Mouse (Mus musculus) R1 (cell line): ENCODE data around the gene D230025D16Rik.
"Not testable (repeated sequence)": the region's sequence is repeated elsewhere in the genome, so short reads cannot be mapped to it uniquely, and the experiment has no call there.

Experiments
- DNase-seq: peaks from one replicate; pipeline ENCODE4 v3.0.0-alpha.2; 2018; ENCODE audit warnings: low read depth, low spot score

Gene D230025D16Rik

DNA sequence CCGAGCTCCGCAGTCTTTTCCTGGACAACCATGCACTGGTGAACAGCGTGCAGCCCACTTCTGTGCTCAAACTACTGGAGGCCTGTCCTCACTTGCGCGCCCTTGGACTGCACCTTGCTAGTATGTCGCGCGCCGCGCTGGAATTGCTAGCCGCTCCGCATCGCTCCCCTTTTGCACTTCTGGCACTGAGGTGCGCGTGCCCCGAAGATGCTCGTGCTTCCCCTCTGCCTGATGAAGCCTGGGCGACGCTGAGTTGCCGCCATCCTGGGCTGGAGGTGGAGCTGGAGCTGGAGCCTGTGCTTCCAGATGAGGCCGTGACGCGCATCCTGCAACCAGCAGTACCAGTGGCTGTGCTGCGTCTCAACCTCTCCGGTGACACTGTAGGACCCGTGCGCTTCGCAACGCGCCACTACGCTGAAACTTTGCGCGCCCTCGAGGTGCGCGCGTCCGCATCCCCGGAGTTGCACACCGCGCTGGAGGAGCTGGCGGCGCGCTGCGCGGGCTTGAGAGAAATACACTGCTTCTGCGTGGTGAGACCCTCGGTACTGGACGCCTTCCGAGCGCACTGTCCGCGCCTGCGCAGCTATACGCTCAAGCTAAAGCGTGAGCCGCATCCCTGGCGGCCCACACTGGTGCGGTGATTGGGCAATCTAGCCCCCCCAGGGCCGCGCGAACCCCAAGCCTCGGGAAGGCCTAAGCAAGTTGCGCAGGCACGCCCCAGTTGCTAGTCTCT is 43.6 kb downstream of the D230025D16Rik start:
- DNase-seq, result peak; percentile 87

DNA sequence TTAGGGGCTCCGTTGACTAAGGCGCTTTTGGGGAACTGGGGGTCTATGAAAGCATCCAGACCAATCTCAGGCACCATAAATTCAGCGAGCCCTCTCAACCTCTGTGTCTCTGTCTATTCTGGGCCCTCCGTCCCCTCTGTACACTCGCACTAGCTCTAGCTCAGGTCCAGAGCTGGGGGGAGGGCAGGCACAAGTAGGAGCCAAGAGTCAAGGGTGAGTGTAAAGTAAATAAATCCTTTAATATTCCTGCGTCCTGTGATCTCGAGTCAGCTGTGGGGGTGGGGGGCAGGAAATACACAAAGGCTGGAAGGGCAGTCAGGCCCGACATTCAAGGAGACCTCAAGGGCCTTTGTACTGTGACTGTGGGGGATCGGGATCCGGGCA is 44.1 kb downstream of the D230025D16Rik start:
- DNase-seq, result no peak

DNA sequence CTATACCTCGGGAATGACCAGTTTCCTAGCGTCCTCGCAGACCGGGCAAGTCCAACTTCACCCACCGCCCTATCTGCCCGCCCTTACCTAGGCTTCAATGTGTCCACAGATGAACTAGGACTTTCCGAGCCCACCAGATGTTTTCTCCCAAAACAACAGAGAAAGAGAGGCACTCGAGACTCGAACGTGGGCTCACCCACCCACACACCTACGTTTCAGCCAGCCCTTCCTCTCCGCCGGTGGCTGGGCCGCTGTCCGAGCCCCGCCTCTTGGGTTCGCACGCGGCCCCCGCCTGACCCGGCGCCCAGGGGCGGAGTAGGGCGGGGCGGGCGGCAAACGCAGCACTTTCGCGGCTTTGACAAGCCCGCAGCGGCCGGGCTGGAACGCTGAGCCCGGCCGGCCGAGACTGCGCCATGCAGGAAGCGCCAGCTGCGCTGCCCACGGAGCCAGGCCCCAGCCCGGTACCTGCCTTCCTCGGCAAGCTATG is 44.6 kb downstream of the D230025D16Rik start, which contains the start of gene Hsf4:
Gene Hsf4 (plus strand): TSS at position 341 of the 487 bp plus-strand sequence.
- DNase-seq, result no peak

DNA sequence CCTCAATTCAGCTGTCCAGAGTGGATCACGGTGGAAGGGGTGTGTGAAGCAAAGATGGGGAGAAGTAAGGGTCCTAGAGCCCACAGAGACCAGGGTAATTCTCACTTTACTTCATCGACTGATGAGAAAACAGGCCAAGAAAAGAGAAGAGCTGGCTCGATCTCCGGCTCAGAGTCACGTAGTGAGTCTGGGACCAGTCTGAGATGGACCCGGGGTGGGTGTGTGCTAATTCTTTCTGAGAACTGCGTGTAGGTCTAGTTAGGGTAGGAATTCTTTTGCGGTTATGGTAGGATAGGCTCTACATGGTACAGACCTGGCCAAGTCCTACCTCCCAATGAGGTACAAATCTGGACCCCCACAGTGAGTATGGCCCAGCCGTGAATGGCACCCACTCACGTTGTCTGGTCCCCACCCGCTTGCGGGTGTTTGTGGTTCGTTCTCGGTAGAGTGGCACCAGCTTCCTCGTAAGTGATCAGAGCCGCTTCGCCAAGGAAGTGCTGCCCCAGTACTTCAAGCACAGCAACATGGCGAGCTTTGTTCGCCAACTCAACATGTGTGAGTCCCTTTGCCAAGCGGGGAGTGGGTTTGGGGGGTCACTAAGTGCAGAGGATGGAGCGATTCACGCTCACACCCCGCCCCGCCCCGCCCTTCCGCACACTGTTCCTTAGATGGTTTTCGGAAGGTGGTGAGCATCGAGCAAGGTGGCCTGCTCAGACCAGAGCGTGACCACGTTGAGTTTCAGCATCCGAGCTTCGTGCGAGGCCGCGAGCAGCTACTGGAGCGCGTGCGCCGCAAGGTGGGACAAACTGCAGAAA is 45.4 kb downstream of the D230025D16Rik start:
- no peak for DNase-seq

DNA sequence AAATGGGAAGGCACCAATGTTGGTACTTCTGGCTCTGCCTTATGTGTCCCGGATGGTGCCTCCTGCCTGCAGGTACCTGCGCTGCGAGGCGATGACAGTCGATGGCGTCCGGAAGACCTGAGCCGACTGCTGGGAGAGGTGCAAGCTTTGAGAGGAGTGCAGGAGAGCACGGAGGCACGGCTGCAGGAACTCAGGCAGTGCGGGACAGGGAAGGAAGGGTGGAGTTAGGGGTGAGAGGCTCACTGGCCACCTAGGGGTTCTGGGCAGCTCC is 45.9 kb downstream of the D230025D16Rik start:
- DNase-seq, result peak; percentile 35

DNA sequence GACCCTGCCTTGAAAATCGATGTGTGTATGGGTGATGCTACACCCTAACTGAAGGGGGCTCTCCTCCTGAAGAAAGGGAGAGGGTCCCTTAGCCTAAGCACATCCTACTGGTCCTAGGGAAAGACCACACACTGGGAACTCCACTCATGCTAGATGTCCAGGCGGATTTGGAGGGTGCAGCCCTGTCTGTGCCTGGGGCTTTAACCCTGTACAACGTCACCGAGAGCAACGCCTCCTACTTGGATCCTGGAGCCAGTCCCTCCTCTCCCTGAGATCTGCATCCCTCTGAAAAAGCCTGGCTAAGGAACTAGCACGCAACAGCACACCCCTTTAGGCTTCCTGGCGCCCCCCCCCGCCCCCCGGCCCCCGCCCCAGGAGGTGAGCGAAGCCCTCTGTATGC is 50.4 kb downstream of the D230025D16Rik start:
- DNase-seq, result no peak

DNA sequence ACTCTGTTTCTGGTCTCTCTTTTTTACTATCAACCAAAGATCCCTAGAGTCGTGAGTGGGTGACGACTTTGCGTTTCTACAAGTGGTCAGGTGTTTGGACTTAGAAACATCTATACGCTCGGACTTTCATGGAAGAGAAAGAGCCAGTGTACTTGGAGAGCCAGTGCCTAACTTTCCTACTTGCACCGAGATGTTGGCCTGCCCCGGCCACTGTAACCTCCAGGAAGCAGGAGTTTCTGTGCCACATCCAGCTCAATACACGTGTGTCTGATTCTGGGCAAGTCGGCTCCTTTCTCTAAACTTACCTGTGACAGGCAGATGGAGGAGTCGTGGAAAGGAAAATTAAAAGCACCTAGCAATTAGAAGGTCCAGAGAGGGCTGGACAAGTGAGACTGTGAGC is 50.9 kb downstream of the D230025D16Rik start, which contains the start of gene Nol3:
Gene Nol3 (plus strand): TSS at position 301 of the 400 bp plus-strand sequence.
- DNase-seq, result no peak

DNA sequence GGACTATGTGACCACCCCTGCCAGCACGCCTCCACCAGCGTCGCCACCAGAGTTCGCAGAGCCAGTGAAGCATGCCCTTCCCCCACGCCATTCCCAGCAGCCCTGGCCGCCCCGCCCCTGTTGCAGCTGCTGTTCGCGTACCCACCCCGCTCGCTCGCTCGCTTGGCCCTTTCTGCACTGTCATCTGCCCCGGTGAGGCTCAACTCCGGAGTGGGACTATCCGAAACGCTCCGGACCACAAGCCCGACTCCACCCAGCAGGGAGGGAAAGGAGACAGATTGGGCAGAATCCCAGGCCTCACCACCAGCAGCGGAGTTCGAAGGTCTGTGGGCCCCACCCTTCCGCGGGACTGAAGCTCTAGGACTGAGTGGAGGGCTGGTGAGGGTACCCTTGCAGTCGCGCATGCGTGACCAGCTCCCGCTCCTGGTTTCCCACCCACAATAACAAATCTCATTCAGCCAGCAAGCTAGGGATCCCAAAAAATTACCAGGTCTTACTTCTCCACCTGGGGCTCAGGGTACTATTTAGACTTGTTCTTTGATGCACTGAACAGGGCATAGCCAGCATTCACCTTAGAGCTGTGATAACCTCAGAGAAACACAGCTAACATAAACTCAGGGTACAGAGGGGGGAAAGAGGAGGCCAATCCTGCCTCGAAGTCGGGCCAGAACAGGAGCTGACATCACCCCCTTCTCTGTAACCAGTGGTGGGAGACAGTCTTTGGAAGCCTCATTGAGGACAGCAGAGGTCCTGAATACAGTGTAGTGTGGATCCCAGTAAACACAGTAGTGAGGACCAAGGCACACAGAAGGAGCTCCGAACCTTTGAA is 51.6 kb downstream of the D230025D16Rik start:
- DNase-seq, result peak; percentile 73

DNA sequence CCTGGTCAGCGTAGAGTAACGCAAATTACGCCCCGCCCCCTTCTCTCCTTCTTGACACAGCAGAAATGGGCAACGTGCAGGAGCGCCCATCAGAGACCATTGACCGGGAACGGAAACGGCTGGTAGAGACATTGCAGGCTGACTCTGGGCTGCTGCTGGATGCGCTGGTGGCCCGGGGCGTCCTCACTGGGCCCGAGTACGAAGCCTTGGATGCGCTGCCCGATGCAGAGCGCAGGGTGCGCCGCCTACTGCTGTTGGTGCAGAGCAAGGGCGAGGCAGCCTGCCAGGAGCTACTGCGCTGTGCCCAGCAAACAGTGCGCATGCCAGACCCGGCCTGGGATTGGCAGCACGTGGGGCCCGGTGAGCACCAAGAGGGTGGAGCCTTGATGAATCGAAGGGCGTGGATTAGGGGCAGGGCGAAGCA is 54.0 kb downstream of the D230025D16Rik start:
- peak; percentile 62 for DNase-seq

DNA sequence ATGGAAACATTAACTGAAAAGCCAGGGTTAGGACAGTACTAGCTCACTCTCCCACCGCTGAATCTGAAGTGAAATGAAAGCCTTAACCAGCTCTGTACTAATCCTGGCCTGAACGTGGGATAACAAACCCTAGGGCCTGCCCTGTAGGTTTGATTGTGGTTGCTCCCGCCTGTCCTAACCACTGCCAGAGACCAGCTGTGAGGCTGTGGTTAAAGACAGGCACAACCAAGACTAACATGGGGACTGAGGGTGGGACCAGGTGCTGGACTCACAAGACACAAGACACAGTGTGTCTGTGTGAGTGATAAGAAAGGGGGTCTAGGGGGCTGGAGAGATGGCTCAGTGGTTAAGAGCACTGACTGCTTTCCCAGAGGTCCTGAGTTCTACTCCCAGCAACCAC is 55.6 kb downstream of the D230025D16Rik start:
- no peak for DNase-seq

DNA sequence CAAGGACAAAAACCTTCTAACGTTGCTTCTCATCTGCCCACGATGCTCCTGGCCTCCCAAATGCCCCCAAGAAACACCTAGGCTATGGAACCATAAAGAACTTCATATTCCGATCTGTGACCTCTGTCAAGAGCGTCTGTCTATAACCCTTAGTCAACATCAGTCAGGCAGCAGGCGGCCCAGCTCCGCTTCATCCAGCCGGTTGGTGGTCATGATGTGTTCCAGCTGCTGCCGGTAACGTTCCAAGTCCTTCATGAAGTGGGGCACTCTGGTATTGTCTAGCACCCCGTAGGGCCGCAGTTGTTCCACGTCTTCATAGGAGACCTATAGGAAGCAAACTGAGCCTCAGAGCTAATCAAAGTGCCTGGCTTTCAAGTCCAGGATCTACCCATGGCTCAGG is 56.9 kb downstream of the D230025D16Rik start:
- DNase-seq, result no peak

DNA sequence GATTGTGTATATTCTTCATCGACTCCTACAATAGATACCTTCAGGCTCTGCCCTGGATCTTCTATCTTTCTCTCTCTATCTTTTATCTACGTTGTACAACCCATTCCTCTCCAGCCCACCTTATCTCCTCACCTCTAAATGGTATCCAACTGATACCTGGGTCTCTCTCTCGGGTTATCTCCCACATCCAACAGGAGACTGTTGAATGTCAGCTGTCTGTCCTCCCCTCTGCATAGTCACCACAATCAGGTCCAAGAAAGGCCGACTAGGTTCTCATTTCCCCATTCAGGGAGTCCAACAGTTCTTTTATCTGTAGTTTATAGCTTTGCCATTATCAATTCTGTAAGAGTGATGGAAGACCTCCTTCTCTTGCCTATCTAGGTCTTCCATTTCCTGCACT is 57.3 kb downstream of the D230025D16Rik start:
- DNase-seq, result no peak

DNA sequence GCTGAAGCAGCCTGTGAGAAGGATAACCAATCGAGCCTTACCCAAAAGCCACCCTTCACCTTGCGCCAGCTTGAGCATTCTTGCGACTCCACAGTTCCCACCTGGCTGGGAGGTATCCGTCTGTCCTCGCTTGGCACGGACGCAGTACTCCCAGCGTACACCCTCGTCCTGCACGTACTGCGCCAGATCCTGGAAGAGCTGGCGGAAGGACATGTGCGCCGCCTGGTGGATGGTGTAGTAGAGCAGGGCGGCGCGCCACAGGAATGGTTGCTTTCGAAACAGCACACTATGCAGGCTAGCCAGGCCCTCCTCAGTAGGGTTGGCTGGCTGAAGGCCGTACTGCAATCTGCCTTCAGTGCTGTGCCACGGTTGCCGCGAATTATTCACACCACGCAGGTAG is 58.1 kb downstream of the D230025D16Rik start:
- peak; percentile 87 for DNase-seq

DNA sequence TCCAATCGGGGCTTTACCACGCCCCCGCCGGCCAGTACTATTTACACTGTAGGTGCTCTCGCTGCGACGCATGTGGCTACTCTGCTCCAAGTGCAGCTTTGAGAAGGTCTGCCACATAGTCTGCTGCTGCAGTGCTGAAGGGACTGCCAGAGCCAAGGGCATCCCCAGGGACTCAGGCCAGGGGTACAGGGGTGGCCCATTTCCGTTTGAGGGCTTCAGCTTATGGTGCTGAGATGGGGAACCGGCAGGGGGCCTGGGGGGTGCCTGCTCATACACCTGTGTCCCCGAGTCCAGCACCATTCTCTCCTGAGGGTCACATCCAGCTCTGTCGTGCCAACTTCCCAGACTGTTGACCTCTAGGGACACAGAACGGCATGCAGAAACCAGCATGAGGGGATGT is 60.6 kb downstream of the D230025D16Rik start:
- DNase-seq, result no peak

DNA sequence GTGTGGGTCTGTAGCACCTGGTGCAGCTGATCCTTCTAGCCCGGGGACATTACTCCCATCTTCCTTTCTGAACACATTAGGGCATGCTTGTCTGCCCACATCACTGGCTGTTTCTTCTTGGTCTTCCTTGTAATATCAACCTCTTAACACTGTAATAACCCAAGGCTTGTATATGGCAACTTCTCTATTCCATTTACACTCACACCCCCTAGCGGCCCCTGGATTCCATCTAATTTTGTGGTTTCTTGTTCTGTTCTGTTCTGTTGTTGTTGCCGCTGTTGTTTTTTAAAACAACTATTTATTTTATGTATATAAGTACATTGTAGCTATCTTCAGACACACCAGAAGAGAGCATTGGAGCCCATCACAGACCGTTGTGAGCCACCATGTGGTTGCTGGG is 62.0 kb downstream of the D230025D16Rik start:
- no peak for DNase-seq

DNA sequence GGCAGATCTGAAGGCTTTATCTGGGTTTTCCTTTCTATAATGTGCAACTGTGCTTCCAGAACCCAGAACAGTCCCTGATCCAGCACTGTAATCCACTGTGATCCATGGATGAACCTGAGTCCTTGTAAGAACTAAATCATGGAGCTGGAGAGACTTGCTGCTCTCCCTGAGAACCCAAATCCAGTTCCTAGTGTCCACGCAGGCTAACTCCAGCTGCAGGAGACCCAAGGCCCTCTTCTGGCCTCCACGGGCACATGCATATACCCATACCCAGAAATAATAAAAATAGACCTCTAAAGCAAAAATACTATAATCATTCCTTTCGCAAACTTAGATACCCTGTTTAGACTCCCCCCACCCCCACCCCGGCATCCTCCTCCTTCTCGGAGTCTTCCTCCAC is 63.3 kb downstream of the D230025D16Rik start:
- DNase-seq, result no peak

DNA sequence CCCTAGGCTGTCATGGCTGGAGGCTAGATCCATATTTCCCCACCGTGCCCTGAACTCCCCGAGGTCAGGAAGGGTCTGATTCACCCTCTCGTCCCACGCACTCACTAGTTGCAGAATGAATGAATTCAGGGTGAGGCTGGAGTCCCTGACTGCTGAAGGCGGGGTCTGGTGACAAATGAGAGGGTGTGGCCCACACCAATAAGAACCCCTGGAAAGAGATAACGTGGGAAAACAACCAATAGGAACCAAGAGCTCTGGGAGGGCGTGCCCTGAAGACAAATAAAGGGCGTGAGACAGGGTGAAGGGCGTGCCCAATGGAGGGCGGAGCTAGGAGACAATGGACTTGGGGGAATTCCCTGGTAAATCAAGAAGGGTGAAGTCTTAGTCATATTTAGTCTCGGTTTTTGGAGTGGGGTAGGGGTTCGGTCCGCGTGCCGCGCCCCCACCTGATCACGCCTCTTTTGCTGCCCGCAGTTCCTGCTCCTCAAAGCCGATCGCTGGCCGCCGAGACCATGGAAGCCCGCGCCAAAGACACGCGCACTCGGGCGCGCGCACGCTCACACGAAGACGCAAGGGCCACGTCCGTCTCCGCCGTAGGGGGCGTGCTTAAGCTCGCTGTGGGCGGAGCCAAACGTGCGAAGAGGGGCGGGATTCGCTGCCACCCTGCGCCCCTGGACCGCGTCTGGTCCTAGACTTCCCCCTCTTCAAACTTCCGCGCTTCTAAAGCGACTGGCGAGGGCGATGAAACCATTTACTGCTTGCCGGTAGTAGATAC is 64.2 kb downstream of the D230025D16Rik start:
- DNase-seq, result peak; percentile 99

DNA sequence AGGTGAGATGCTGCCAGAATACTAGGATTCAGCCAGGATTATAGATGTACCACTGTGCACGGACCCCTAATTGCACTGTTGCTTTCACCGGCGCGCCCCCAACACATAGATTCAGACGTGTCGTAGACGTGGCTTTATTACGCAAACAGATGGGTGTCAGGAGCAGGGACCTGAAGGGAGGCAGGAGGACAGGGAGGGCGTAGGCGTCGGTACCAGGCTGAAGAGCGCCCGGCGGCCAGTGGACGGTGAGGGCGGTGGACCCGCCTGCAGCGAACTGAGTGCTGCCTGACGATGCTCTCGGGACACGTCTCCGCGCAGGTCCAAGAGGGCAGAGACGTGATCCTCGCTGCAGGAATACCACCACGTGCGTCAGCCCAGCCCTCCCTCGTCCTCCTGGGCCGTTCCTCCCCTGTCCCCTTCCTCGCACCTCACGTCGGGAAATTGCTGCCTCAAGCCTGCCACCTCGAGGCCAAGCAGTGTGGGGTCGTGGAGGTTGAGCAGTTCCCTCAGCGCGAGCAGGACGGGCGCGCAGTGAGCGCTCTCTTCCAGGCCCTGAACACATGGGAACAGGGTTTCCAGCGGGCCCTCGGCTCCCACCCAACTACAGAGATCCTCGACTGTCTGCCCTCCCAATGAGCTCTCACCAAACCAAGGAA is 65.0 kb downstream of the D230025D16Rik start, which contains the start of gene 4931428F04Rik:
Gene 4931428F04Rik (minus strand): TSS at position 60 of the 656 bp plus-strand sequence.
- DNase-seq, result peak; percentile 85

DNA sequence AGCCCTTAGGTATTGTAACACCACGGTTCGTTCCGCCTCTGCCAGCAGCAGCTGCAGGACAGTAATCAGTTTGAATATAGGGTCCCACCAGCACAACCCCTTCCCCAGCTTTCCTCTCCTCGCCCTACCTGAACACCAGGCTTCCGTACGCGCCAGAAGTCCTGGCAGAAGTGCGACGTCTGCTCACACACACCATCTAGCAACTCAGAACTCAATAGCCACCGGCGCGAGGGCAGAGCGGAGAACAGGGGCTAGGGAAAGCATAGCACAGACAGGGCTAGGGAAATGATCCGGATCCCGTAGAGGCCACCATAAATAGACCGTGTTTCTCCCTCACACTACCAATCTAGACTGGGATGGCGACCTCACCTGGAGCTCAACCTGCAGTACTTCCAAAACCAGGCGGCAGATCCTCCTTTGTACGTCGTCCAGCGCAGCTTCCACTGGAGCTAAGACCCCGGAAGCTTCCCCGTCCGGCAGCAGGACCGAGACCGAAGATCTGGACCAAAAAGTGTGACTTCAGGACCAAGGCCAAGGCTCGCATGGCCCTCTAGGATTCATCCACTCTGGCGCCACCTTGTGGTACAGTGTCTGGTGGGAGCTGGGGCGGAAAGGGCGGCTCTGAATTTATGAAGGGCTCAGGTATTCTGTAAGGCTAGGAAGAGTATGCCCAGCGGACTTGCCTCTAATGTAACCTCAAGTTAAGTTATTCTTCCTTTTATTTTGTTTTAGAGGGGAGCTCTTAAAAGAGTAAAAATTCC is 65.8 kb downstream of the D230025D16Rik start:
- peak; percentile 93 for DNase-seq

DNA sequence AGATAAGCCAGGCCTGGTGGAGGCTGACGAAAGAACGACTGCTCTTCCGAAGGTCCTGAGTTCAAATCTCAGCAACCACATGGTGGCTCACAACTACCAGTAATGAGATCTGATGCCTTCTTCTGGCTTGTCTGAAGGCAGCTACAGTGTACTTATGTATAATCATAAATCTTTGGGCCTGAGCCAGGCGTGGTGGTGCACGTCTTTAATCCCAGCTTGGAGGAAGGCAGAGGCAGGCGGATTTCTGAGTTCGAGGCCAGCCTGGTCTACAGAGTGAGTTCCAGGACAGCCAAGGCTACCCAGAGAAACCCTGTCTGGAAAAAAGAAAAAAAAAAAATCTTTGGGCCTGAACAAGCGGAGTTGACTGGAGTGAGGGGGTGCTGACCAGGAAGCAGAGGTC is 66.4 kb downstream of the D230025D16Rik start:
- DNase-seq, result not testable (repeated sequence)
